Mouse (Mus musculus): ENCODE results near the gene Olfr1241.

Gene Olfr1241

GRCm38 (mm10) chr2:89487026-89487425, at the start of gene Olfr1241:
Gene Olfr1241, minus strand, starts transcription at chr2:89487126.
- no peak for DNase-seq (ENCODE audit: low spot score)

DNA sequence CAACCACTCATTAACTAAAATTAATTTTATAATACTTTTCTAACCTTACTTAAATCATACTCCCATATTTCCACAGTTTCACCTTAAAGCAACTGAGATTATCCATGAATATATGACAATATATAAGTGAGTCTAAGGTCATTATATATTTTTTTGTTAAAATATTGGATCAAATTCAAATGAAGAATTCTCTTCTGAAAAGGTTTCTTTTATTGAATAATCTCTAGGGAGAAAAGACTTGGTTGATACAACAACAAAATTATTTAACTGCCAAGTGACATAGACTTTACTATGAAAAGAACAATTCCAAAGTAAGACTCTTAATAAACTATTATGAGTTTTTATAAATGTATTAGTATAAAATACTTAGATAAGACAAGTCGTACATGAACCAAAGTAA, 44.5 kb upstream of the Olfr1241 start, which contains the start of gene Olfr1243:
Olfr1243 (minus strand) TSS at position 101 of the 400 bp plus-strand sequence.
- no peak for DNase-seq (ENCODE audit: low spot score)

GRCm38 (mm10) chr2:89498235-89498634, 11.3 kb upstream of the Olfr1241 start, which contains the start of gene Olfr1242:
Gene Olfr1242, minus strand, starts transcription at chr2:89498335.
- DNase-seq (ENCODE audit: low spot score) = no peak

DNA sequence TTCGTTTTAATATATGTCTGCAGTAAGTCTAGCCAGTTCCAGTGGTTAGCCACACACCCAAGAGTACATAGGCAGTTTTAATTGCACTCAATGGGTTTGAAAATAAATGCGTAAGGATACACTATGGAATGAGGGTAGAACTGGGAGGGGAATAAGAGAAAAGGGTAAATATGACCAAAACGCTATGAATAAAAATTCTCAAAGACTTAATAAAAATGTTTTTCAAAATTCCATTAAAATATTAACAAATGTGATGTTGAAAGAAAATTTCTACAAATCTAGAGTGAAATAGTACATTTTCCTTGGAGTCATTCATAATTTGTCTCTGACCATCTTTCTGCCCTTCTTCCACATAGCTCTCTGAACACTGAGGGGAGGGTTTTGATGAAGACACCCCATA, 44.0 kb downstream of the Olfr1241 start, which contains the start of gene Olfr1240:
Olfr1240 (minus strand) TSS at position 101 of the 400 bp plus-strand sequence.
- no peak for DNase-seq (ENCODE audit: low spot score)
